Comparison of ENCODE assay signal across 11 mouse cellular contexts in genomic region chr6:72730560-72730849, GRCm38 (mm10). TPM values are rescaled to one million over a fixed set of nuclear protein-coding genes. Genes with fewer than 3 reads are reported as not detected.
DNase-seq lines count a peak whose midpoint lies in the region; ATAC-seq and TF ChIP-seq lines count a peak whose summit lies in the region.
"Had no signal": no experiment of that assay in that cellular context is flagged by ENCODE, and none has a peak within 500 bp of the region (broad histone marks: within the 10 kb centered on the region; RNA-seq: fewer than 3 reads in every experiment).

No protein-coding gene starts in this region.

- H3K27me3 ChIP-seq in E14TG2a.4 (ENCODE audit: insufficient read depth, low read length) = no peaks in the 10 kb centered on the region
- no peaks in the 10 kb centered on the region for H3K27me3 ChIP-seq in hindbrain, embryonic 10.5 days (ENCODE audit: insufficient read depth, poor library complexity, severe bottlenecking)
- no peaks in the 10 kb centered on the region for H3K27me3 ChIP-seq in limb, embryonic 15.5 days
- no peaks in the 10 kb centered on the region for H3K27me3 ChIP-seq in intestine, postnatal 0 days (replicated peaks; ENCODE audit: control insufficient read depth, insufficient read depth, low read length)

- H3K36me3 ChIP-seq in E14TG2a.4 (ENCODE audit: insufficient read depth, low read length) = peaks cover 12% of the 10 kb centered on the region; the same call in 1 of the 2 replicates
- H3K36me3 ChIP-seq in hindbrain, embryonic 10.5 days = peaks cover 9% of the 10 kb centered on the region; the same call in 1 of the 2 replicates
- no peaks in the 10 kb centered on the region for H3K36me3 ChIP-seq in limb, embryonic 15.5 days
- no peaks in the 10 kb centered on the region for H3K36me3 ChIP-seq in intestine, postnatal 0 days (ENCODE audit: control insufficient read depth, insufficient read depth)
- H3K36me3 ChIP-seq: G1E had no signal

- ATAC-seq in limb, embryonic 15.5 days (ENCODE audit: insufficient number of reproducible peaks, low FRiP score, low TSS enrichment, low read depth) = no peak
- ATAC-seq in intestine, postnatal 0 days = no peak

- no peak overlapping the region for H3K9ac ChIP-seq in limb, embryonic 15.5 days
- no peak overlapping the region for H3K9ac ChIP-seq in intestine, postnatal 0 days (ENCODE audit: low read depth, low read length)

- peak overlapping the region; percentile 61 for H3K4me3 ChIP-seq in E14TG2a.4 (replicated peaks; ENCODE audit: low read length)
- peak overlapping the region; percentile 27 for H3K4me3 ChIP-seq in hindbrain, embryonic 10.5 days
- no peak overlapping the region for H3K4me3 ChIP-seq in limb, embryonic 15.5 days
- no peak overlapping the region for H3K4me3 ChIP-seq in intestine, postnatal 0 days (ENCODE audit: low read depth, low read length)
- H3K4me3 ChIP-seq: myocyte had no signal

- peaks cover 92% of the 10 kb centered on the region for H3K4me1 ChIP-seq in E14TG2a.4 (replicated peaks; ENCODE audit: low read depth, low read length)
- peaks cover 62% of the 10 kb centered on the region for H3K4me1 ChIP-seq in hindbrain, embryonic 10.5 days (replicated peaks)
- peaks cover 42% of the 10 kb centered on the region for H3K4me1 ChIP-seq in limb, embryonic 15.5 days
- no peaks in the 10 kb centered on the region for H3K4me1 ChIP-seq in intestine, postnatal 0 days (replicated peaks; ENCODE audit: control insufficient read depth, insufficient read depth, low read length)

- DNase-seq in cerebellum, postnatal 10 days = peak; percentile 32 to 60
- peak; percentile 86 for DNase-seq in hindbrain, embryonic 10.5 days (ENCODE audit: low spot score)
- DNase-seq in T-cell, adult 2 months (ENCODE audit: low spot score) = no peak
- no peak for DNase-seq in adrenal gland, postnatal 36 days
- DNase-seq in lung, postnatal 4 days = no peak

- WGBS in hindbrain, embryonic 10.5 days = 18% methylated on average over 8 of the region's 8 CpGs
- WGBS in limb, embryonic 15.5 days = 72% methylated on average over 8 of the region's 8 CpGs
- 80% methylated on average over 8 of the region's 8 CpGs for WGBS in intestine, postnatal 0 days

- no peaks in the 10 kb centered on the region for H3K9me3 ChIP-seq in E14TG2a.4 (ENCODE audit: low read length)
- no peaks in the 10 kb centered on the region for H3K9me3 ChIP-seq in hindbrain, embryonic 10.5 days
- no peaks in the 10 kb centered on the region for H3K9me3 ChIP-seq in limb, embryonic 15.5 days
- H3K9me3 ChIP-seq in intestine, postnatal 0 days (ENCODE audit: control insufficient read depth) = no peaks in the 10 kb centered on the region
- H3K9me3 ChIP-seq: G1E had no signal

- no peak overlapping the region for H3K4me2 ChIP-seq in limb, embryonic 15.5 days
- H3K4me2 ChIP-seq in intestine, postnatal 0 days (replicated peaks; ENCODE audit: low read depth) = no peak overlapping the region

- TF ChIP-seq CTCF in E14TG2a.4 (conservative IDR thresholded peaks at IDR 0.05; ENCODE audit: low read length) = no peak
- TF ChIP-seq CTCF in intestine, postnatal 0 days (IDR thresholded peaks at IDR 0.05; ENCODE audit: low read depth) = no peak

- H3K27ac ChIP-seq in hindbrain, embryonic 10.5 days = peak overlapping the region; percentile 88
- 0 out of 2 replicates have a peak overlapping the region, but pooled peaks have one; percentile 8 for H3K27ac ChIP-seq in limb, embryonic 15.5 days
- H3K27ac ChIP-seq in intestine, postnatal 0 days (ENCODE audit: low read depth, low read length) = no peak overlapping the region
- H3K27ac ChIP-seq: kidney, postnatal 0 days had no signal

RNA-seq across cellular contexts. Expression of gene Tcf7l1, which starts 58.5 kb away (rescaled TPM):
- 23.7 and 25.1 TPM in 2 replicates for polyA plus RNA-seq in hindbrain, embryonic 10.5 days (2016; fragmentation: Nextera tagmentation; extraction: Ambion mirVana)
- polyA plus RNA-seq in limb, embryonic 15.5 days (2015; fragmentation: Nextera tagmentation; extraction: Ambion mirVana) = 34.8 and 39.0 TPM in 2 replicates
- polyA plus RNA-seq in intestine, postnatal 0 days (2015; fragmentation: Nextera tagmentation; extraction: Ambion mirVana) = 6.6 and 6.8 TPM in 2 replicates
- total RNA-seq in adrenal gland, postnatal 36 days (2021) = 10 to 100 TPM; 12.3 to 14.7 TPM
- polyA plus RNA-seq: G1E had no signal

Comparison
In these comparisons a context has a peak if more than half of its experiments do, and no peak if none do; other contexts are left out.
1. H3K4me3 ChIP-seq: peak in E14TG2a.4 (single experiment) and hindbrain, embryonic 10.5 days (single experiment); none in limb, embryonic 15.5 days (single experiment) and intestine, postnatal 0 days (single experiment).
2. DNase-seq: peak in cerebellum, postnatal 10 days (2 of 2) and hindbrain, embryonic 10.5 days (single experiment); none in T-cell, adult 2 months (single experiment), adrenal gland, postnatal 36 days (0 of 2) and lung, postnatal 4 days (0 of 2).